Comparison of ENCODE assay signal across 19 mouse cellular contexts in the genomic region with DNA sequence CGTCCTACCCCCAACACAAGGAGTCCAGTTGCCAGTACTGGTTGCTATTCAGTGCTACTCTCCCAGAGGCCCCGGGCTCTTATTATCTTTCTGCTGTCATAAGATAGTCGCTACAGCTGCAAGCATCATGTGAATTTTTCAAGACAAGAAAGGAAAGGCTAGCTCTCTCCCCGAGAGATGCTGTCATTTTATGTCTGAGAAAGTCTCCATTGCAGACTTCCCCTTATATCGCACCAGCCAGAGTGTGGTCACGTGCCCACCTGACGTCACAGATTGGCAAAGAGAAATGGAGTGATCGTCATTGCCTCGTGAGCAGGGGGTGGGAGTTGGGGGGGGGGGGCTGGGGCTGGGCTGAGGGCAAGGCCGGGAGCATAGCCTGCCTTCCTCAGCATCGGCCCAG. TPM values are rescaled to one million over a fixed set of nuclear protein-coding genes. Genes with fewer than 3 reads are reported as not detected.
DNase-seq lines count a peak whose midpoint lies in the region; ATAC-seq and TF ChIP-seq lines count a peak whose summit lies in the region.
"Had no signal": no experiment of that assay in that cellular context is flagged by ENCODE, and none has a peak within 500 bp of the region (broad histone marks: within the 10 kb centered on the region; RNA-seq: fewer than 3 reads in every experiment).

No protein-coding gene starts in this region.

- no peak overlapping the region for H3K9ac ChIP-seq in forebrain, postnatal 0 days
- no peak overlapping the region for H3K9ac ChIP-seq in forebrain, embryonic 14.5 days (ENCODE audit: low read length)
- no peak overlapping the region for H3K9ac ChIP-seq in midbrain, embryonic 16.5 days (ENCODE audit: low read depth, low read length)
- no peak overlapping the region for H3K9ac ChIP-seq in midbrain, embryonic 11.5 days (ENCODE audit: low read length)
- H3K9ac ChIP-seq: embryonic facial prominence, embryonic 13.5 days; heart, embryonic 15.5 days; midbrain, embryonic 15.5 days had no signal

- H3K4me2 ChIP-seq in forebrain, postnatal 0 days (ENCODE audit: low read depth) = no peak overlapping the region
- no peak overlapping the region for H3K4me2 ChIP-seq in forebrain, embryonic 14.5 days (ENCODE audit: low read length)
- no peak overlapping the region for H3K4me2 ChIP-seq in midbrain, embryonic 16.5 days (ENCODE audit: low read length)
- H3K4me2 ChIP-seq in midbrain, embryonic 11.5 days = no peak overlapping the region
- H3K4me2 ChIP-seq: embryonic facial prominence, embryonic 13.5 days; heart, embryonic 15.5 days; midbrain, embryonic 15.5 days had no signal

- H3K27ac ChIP-seq in forebrain, postnatal 0 days (ENCODE audit: low read depth, low read length) = no peak overlapping the region
- H3K27ac ChIP-seq in forebrain, embryonic 14.5 days (ENCODE audit: low read depth, low read length) = no peak overlapping the region
- no peak overlapping the region for H3K27ac ChIP-seq in midbrain, embryonic 16.5 days (ENCODE audit: low read length)
- no peak overlapping the region for H3K27ac ChIP-seq in midbrain, embryonic 11.5 days (ENCODE audit: low read depth, low read length)
- H3K27ac ChIP-seq: embryonic facial prominence, embryonic 13.5 days; heart, embryonic 15.5 days; hindbrain, postnatal 0 days; layer of hippocampus, adult 2 months; midbrain, embryonic 15.5 days had no signal

- peak; percentile 18; the same call in 1 of the 2 replicates for ATAC-seq in forebrain, postnatal 0 days
- no peak for ATAC-seq in forebrain, embryonic 14.5 days
- ATAC-seq in midbrain, embryonic 16.5 days = 0 out of 2 replicates have a peak, but pooled peaks have one; percentile 19
- ATAC-seq in midbrain, embryonic 11.5 days (ENCODE audit: low FRiP score) = no peak
- ATAC-seq: midbrain, embryonic 15.5 days had no signal

- H3K36me3 ChIP-seq in forebrain, postnatal 0 days (ENCODE audit: insufficient read depth) = no peaks in the 10 kb centered on the region
- no peaks in the 10 kb centered on the region for H3K36me3 ChIP-seq in forebrain, embryonic 14.5 days (ENCODE audit: control insufficient read depth, insufficient read depth, low read length)
- no peaks in the 10 kb centered on the region for H3K36me3 ChIP-seq in midbrain, embryonic 16.5 days (ENCODE audit: control insufficient read depth, insufficient read depth, low read length)
- no peaks in the 10 kb centered on the region for H3K36me3 ChIP-seq in midbrain, embryonic 11.5 days (ENCODE audit: control insufficient read depth, insufficient read depth, low read length)
- H3K36me3 ChIP-seq: embryonic facial prominence, embryonic 13.5 days; heart, embryonic 15.5 days; midbrain, embryonic 15.5 days had no signal

- H3K27me3 ChIP-seq in forebrain, postnatal 0 days (ENCODE audit: insufficient read depth, low read length) = no peaks in the 10 kb centered on the region
- no peaks in the 10 kb centered on the region for H3K27me3 ChIP-seq in forebrain, embryonic 14.5 days (replicated peaks; ENCODE audit: control insufficient read depth, insufficient read depth, low read length)
- H3K27me3 ChIP-seq in midbrain, embryonic 16.5 days (ENCODE audit: control insufficient read depth, insufficient read depth, low read depth, low read length) = no peaks in the 10 kb centered on the region
- no peaks in the 10 kb centered on the region for H3K27me3 ChIP-seq in midbrain, embryonic 11.5 days (ENCODE audit: control insufficient read depth, insufficient read depth, low read length)
- H3K27me3 ChIP-seq: embryonic facial prominence, embryonic 13.5 days; heart, embryonic 15.5 days; midbrain, embryonic 15.5 days had no signal

- H3K4me3 ChIP-seq in forebrain, postnatal 0 days (ENCODE audit: low read depth, low read length) = no peak overlapping the region
- H3K4me3 ChIP-seq in forebrain, embryonic 14.5 days (ENCODE audit: low read depth, low read length) = no peak overlapping the region
- H3K4me3 ChIP-seq in midbrain, embryonic 16.5 days (ENCODE audit: low read depth, low read length) = no peak overlapping the region
- H3K4me3 ChIP-seq in midbrain, embryonic 11.5 days (ENCODE audit: low read depth, low read length) = no peak overlapping the region
- H3K4me3 ChIP-seq: embryonic facial prominence, embryonic 13.5 days; heart, embryonic 15.5 days; layer of hippocampus, adult 2 months; midbrain, embryonic 15.5 days had no signal

- TF ChIP-seq CTCF in forebrain, postnatal 0 days (IDR thresholded peaks at IDR 0.05; ENCODE audit: low read depth) = no peak

- H3K9me3 ChIP-seq in forebrain, postnatal 0 days (ENCODE audit: low read length) = no peaks in the 10 kb centered on the region
- H3K9me3 ChIP-seq in forebrain, embryonic 14.5 days (replicated peaks; ENCODE audit: control insufficient read depth, low read length) = no peaks in the 10 kb centered on the region; the same call in 1 of the 2 replicates
- peaks cover 4% of the 10 kb centered on the region; the same call in 1 of the 2 replicates for H3K9me3 ChIP-seq in midbrain, embryonic 16.5 days (replicated peaks; ENCODE audit: control insufficient read depth, low read length, poor library complexity, severe bottlenecking)
- peaks cover 6% of the 10 kb centered on the region; the same call in 1 of the 2 replicates for H3K9me3 ChIP-seq in midbrain, embryonic 11.5 days (ENCODE audit: control insufficient read depth, low read length)
- H3K9me3 ChIP-seq: heart, embryonic 15.5 days; midbrain, embryonic 15.5 days had no signal

- intact Hi-C loops in heart, postnatal 25 days (cut with DNase I) = no loop called here

- H3K4me1 ChIP-seq in forebrain, postnatal 0 days (ENCODE audit: insufficient read depth) = no peaks in the 10 kb centered on the region
- H3K4me1 ChIP-seq in forebrain, embryonic 14.5 days (ENCODE audit: control insufficient read depth, insufficient read depth, low read length) = no peaks in the 10 kb centered on the region
- 0 out of 2 replicates have a peak, but pooled peaks cover 2% of the 10 kb centered on the region for H3K4me1 ChIP-seq in midbrain, embryonic 16.5 days (ENCODE audit: control insufficient read depth, insufficient read depth, low read length)
- H3K4me1 ChIP-seq in midbrain, embryonic 11.5 days (ENCODE audit: control insufficient read depth, insufficient read depth, low read length) = no peaks in the 10 kb centered on the region
- H3K4me1 ChIP-seq: embryonic facial prominence, embryonic 13.5 days had no signal

- 74% methylated on average over 11 of the region's 11 CpGs for WGBS in forebrain, postnatal 0 days
- 82% methylated on average over 11 of the region's 11 CpGs for WGBS in forebrain, embryonic 14.5 days
- 81% methylated on average over 11 of the region's 11 CpGs for WGBS in midbrain, embryonic 16.5 days
- WGBS in midbrain, embryonic 11.5 days = 89% methylated on average over 11 of the region's 11 CpGs

- no peak for DNase-seq in forebrain, postnatal 0 days
- DNase-seq in forebrain, embryonic 14.5 days (ENCODE audit: low spot score) = no peak
- no peak for DNase-seq in midbrain, embryonic 11.5 days (ENCODE audit: low spot score, missing footprints)
- DNase-seq in heart, postnatal 25 days (ENCODE audit: low spot score) = peak; percentile 31
- DNase-seq in skeletal muscle tissue, adult 2 months (ENCODE audit: low read depth, low spot score) = peak; percentile 27
- no peak for DNase-seq in layer of hippocampus, adult 8-10 months (ENCODE audit: low spot score in 2 of 2)
- DNase-seq in cerebellum, postnatal 36 days = no peak
- DNase-seq: adrenal gland, adult 2 months; cerebellum, adult 18-20 months; gastrocnemius, postnatal 10 days; kidney, adult 18-20 months; kidney, postnatal 10 days; lung, adult 18-20 months had no signal

RNA-seq across cellular contexts. Expression of gene Plxnc1, which starts 16.6 kb away (rescaled TPM):
- total RNA-seq in forebrain, postnatal 0 days (2014; rRNA removed) = 47.9 and 70.2 TPM in 2 replicates
- 5.8 and 11.5 TPM in 2 replicates for polyA plus RNA-seq in forebrain, postnatal 0 days (2015; fragmentation: Nextera tagmentation; extraction: Ambion mirVana)
- polyA plus RNA-seq in forebrain, embryonic 14.5 days (2014; fragmentation: Nextera tagmentation; extraction: Ambion mirVana) = 14.4 and 15.0 TPM in 2 replicates
- polyA plus RNA-seq in midbrain, embryonic 16.5 days (2015; fragmentation: Nextera tagmentation; extraction: Ambion mirVana) = 14.6 and 15.4 TPM in 2 replicates
- polyA plus RNA-seq in midbrain, embryonic 11.5 days (2014; fragmentation: Nextera tagmentation; extraction: Ambion mirVana) = 5.3 and 6.3 TPM in 2 replicates
- 1 to 10 TPM; 2.0 to 2.6 TPM for total RNA-seq in heart, postnatal 25 days (2021)
- total RNA-seq in layer of hippocampus, adult 8-10 months (2022) = 10 to 100 TPM; 30.9 to 40.3 (median 35.4) TPM

Comparison
In these comparisons a context has a peak if more than half of its experiments do, and no peak if none do; other contexts are left out.
1. ATAC-seq: peak in forebrain, postnatal 0 days (single experiment) and midbrain, embryonic 16.5 days (single experiment); none in forebrain, embryonic 14.5 days (single experiment) and midbrain, embryonic 11.5 days (single experiment).
2. DNase-seq: peak in heart, postnatal 25 days (single experiment) and skeletal muscle tissue, adult 2 months (single experiment); none in forebrain, postnatal 0 days (single experiment), forebrain, embryonic 14.5 days (single experiment), midbrain, embryonic 11.5 days (single experiment), layer of hippocampus, adult 8-10 months (0 of 2) and cerebellum, postnatal 36 days (0 of 2).